Comparison of ENCODE assay signal across 16 mouse cellular contexts in genomic region chr9:29272861-29273260, GRCm38 (mm10).
A peak's percentile ranks its signal among the peaks of the same experiment; 100 is the strongest.
DNase-seq lines count a peak whose midpoint lies in the region; ATAC-seq lines count a peak whose summit lies in the region.
"Had no signal": no experiment of that assay in that cellular context is flagged by ENCODE, and none has a peak within 500 bp of the region (broad histone marks: within the 10 kb centered on the region; RNA-seq: fewer than 3 reads in every experiment).

No protein-coding gene starts in this region.

- no peak for ATAC-seq in cerebellum, adult (ENCODE audit: insufficient number of reproducible peaks, low FRiP score, low TSS enrichment)
- ATAC-seq: activated CD4-positive, CD25-positive, alpha-beta regulatory T cell, adult 4 months; CD4-positive, CD25-positive, alpha-beta regulatory T cell, adult 4 months; forebrain, embryonic 13.5 days; forebrain, embryonic 15.5 days; forebrain, postnatal 0 days; Patski had no signal

- peak; percentile 47 for DNase-seq in cerebellum, adult 11-12 months
- DNase-seq in cerebellum, adult 9-10 months = peak; percentile 72
- DNase-seq in cerebellum, postnatal 4 days (ENCODE audit: low spot score in 2 of 2) = no peak
- peak; percentile 77 for DNase-seq in brain, adult 2 months (ENCODE audit: low read depth, low spot score)
- DNase-seq: adrenal gland, adult 8-10 months; adrenal gland, postnatal 14 days; adrenal gland, postnatal 36 days; B cell, adult 2 months; embryo, embryonic 11 days; forebrain, postnatal 0 days had no signal

Comparison
In these comparisons a context has a peak if more than half of its experiments do, and no peak if none do; other contexts are left out.
1. DNase-seq: peak in cerebellum, adult 11-12 months (single experiment), cerebellum, adult 9-10 months (single experiment) and brain, adult 2 months (single experiment); none in cerebellum, postnatal 4 days (0 of 2).